Mouse (Mus musculus) limb, embryonic 14.5 days (tissue): ENCODE results near the gene Ifi206. TPM values are rescaled to one million over a fixed set of nuclear protein-coding genes. Genes with fewer than 3 reads are reported as not detected.

Source experiments
- ATAC-seq: fragments of 200-750 bp; cut with Nextera tagmentation; 2 replicates; pipeline ENCODE4 v1.8.0; 2017; ENCODE audit warnings: low read depth, moderate number of reproducible peaks, moderate TSS enrichment; ENCODE audit not compliant: low FRiP score
- DNase-seq: peaks from one replicate; pipeline ENCODE4 v3.0.0-alpha.2; 2015; ENCODE audit warnings: low spot score
- H3K27ac ChIP-seq: fragments of 300-500 bp; sonication (generic); replicated peaks from 2 replicates; pipeline ENCODE4 v1.5.1; 2014; ENCODE audit warnings: low read depth, mild to moderate bottlenecking, low read length, moderate library complexity, mixed read lengths
- H3K27me3 ChIP-seq: fragments of 300-500 bp; sonication (generic); 2 replicates; pipeline ENCODE4 v1.6.1; 2014; ENCODE audit warnings: low read length, mixed read lengths; ENCODE audit not compliant: control insufficient read depth, insufficient read depth
- H3K36me3 ChIP-seq: fragments of 300-500 bp; sonication (generic); 2 replicates; pipeline ENCODE4 v1.6.1; 2014; ENCODE audit warnings: mild to moderate bottlenecking, low read length, moderate library complexity, mixed read lengths; ENCODE audit not compliant: control insufficient read depth, insufficient read depth
- H3K4me1 ChIP-seq: fragments of 300-500 bp; sonication (generic); 2 replicates; pipeline ENCODE4 v1.6.1; 2014; ENCODE audit warnings: antibody characterized with exemption, low read length, mixed read lengths; ENCODE audit not compliant: control insufficient read depth, insufficient read depth
- H3K4me2 ChIP-seq: fragments of 300-500 bp; sonication (generic); replicated peaks from 2 replicates; pipeline ENCODE4 v1.6.1; 2014; ENCODE audit warnings: low read depth, mild to moderate bottlenecking, low read length, moderate library complexity; ENCODE audit not compliant: severe bottlenecking
- H3K4me3 ChIP-seq: fragments of 300-500 bp; sonication (generic); replicated peaks from 2 replicates; pipeline ENCODE4 v1.5.1; 2014; ENCODE audit warnings: low read length
- H3K9ac ChIP-seq: fragments of 300-500 bp; sonication (generic); 2 replicates; pipeline ENCODE4 v1.6.1; 2014; ENCODE audit warnings: mild to moderate bottlenecking, low read depth, low read length, moderate library complexity; ENCODE audit not compliant: severe bottlenecking
- H3K9me3 ChIP-seq: fragments of 300-500 bp; sonication (generic); 2 replicates; pipeline ENCODE4 v1.6.1; 2016; ENCODE audit warnings: low read length; ENCODE audit not compliant: control insufficient read depth
- POLR2A ChIP-seq: fragments of 200-500 bp; IDR thresholded peaks from 2 replicates; pipeline ENCODE4 v1.8.0; 2012; ENCODE audit warnings: inconsistent platforms, mild to moderate bottlenecking, moderate library complexity, borderline replicate concordance; ENCODE audit not compliant: insufficient read depth, insufficient read length; ENCODE audit errors: extremely low read depth
- WGBS: fragments of 180-500 bp; shearing (Covaris S2); extraction: QIAGEN DNeasy Blood & Tissue Kit; methylation state at CpG from one replicate; pipeline ENCODE4 v1.1.7; 2014; 5-methylcytosine and 5-hydroxymethylcytosine counted together
- microRNA-seq: library from miRNA; unstranded; fragments of <30 nt; microRNA quantifications from one replicate; pipeline ENCODE4, GENCODE M21; 2016
- polyA plus RNA-seq, 2 experiments: library from polyadenylated mRNA; depleted of rRNA in 1 of 2; stranded (reverse) in 1 of 2; unstranded in 1 of 2; fragments of >200 nt; fragmentation: Nextera tagmentation in 1 of 2; extraction: Ambion mirVana in 1 of 2; gene quantifications; 2 replicates each; pipeline versions ENCODE4 v1.2.1 to v1.2.3; 2012 to 2014

Ifi206 gene
- polyA plus RNA-seq, 2 experiments = 0.10 to 0.11 TPM

DNA sequence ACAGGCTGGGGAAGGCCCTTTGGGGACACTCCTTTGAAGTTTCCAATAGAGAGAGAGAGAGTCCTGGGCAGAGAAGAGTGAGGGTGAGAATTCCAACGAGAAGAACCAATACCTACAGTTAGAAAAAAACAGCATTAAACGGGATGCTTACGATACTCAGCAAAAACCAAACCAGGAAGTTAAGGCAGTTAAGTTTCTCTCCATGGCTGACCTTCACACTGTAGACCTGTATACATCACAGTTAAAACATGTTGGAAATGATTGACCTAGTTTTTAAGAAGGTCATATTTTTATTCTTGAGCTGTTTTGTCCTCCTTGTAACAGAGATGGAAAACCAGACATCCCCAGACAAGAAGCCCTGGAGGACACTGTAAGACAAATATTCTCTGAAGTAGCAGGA lies 72.3 kb downstream of the Ifi206 start:
- Histone ChIP-seq H3K27ac (no peak overlapping the region), H3K27me3 (no peaks in the 10 kb centered on the region), H3K4me2 (no peak overlapping the region), H3K9ac (no peak overlapping the region), H3K4me3 (no peak overlapping the region), H3K9me3 (no peaks in the 10 kb centered on the region), H3K36me3 (no peaks in the 10 kb centered on the region), H3K4me1 (0 out of 2 replicates have a peak, but pooled peaks cover 2% of the 10 kb centered on the region)
- no peak for TF ChIP-seq POLR2A
- 71% methylated on average over 3 of the region's 3 CpGs for WGBS
- DNase-seq (no peak), ATAC-seq (no peak)

Small RNAs within 50 kb of the gene (microRNA-seq; reads per million reads assigned to microRNA genes)
- not detected for gene Gm44481

Other genes starting within 250 kb of the Ifi206 start
- not detected in 2 replicates for gene Olfr418, start 225.0 kb downstream of the Ifi206 start, polyA plus RNA-seq (2012; rRNA removed)
- gene Olfr418, start 225.0 kb downstream of the Ifi206 start, polyA plus RNA-seq (2014; fragmentation: Nextera tagmentation; extraction: Ambion mirVana) = not detected in 2 replicates
- not detected in 2 replicates for gene Mptx2, start 213.3 kb downstream of the Ifi206 start, polyA plus RNA-seq (2012; rRNA removed)
- not detected in 2 replicates for gene Mptx2, start 213.3 kb downstream of the Ifi206 start, polyA plus RNA-seq (2014; fragmentation: Nextera tagmentation; extraction: Ambion mirVana)
- gene Ackr1, start 157.3 kb downstream of the Ifi206 start, polyA plus RNA-seq (2012; rRNA removed) = 2.1 and 2.2 TPM in 2 replicates
- 1.1 TPM in 2 replicates for gene Ackr1, start 157.3 kb downstream of the Ifi206 start, polyA plus RNA-seq (2014; fragmentation: Nextera tagmentation; extraction: Ambion mirVana)
- gene Aim2, start 140.2 kb downstream of the Ifi206 start, polyA plus RNA-seq (2012; rRNA removed) = 1.1 and 1.8 TPM in 2 replicates
- 0.80 and 1.2 TPM in 2 replicates for gene Aim2, start 140.2 kb downstream of the Ifi206 start, polyA plus RNA-seq (2014; fragmentation: Nextera tagmentation; extraction: Ambion mirVana)
- gene Cadm3, start 123.3 kb downstream of the Ifi206 start, polyA plus RNA-seq (2012; rRNA removed) = 4.7 and 6.1 TPM in 2 replicates
- gene Cadm3, start 123.3 kb downstream of the Ifi206 start, polyA plus RNA-seq (2014; fragmentation: Nextera tagmentation; extraction: Ambion mirVana) = 2.0 and 2.2 TPM in 2 replicates
- gene Ifi214, start 44.9 kb upstream of the Ifi206 start, polyA plus RNA-seq (2012; rRNA removed) = not detected in 2 replicates
- gene Ifi214, start 44.9 kb upstream of the Ifi206 start, polyA plus RNA-seq (2014; fragmentation: Nextera tagmentation; extraction: Ambion mirVana) = not detected in 2 replicates
- 0.04 and 0.10 TPM in 2 replicates for gene Ifi213, start 108.2 kb upstream of the Ifi206 start, polyA plus RNA-seq (2012; rRNA removed)
- gene Ifi213, start 108.2 kb upstream of the Ifi206 start, polyA plus RNA-seq (2014; fragmentation: Nextera tagmentation; extraction: Ambion mirVana) = not detected in 2 replicates
- gene Ifi209, start 139.9 kb upstream of the Ifi206 start, polyA plus RNA-seq (2012; rRNA removed) = 0.14 and 0.15 TPM in 2 replicates
- gene Ifi209, start 139.9 kb upstream of the Ifi206 start, polyA plus RNA-seq (2014; fragmentation: Nextera tagmentation; extraction: Ambion mirVana) = 0.17 and 0.19 TPM in 2 replicates
- 0.03 TPM in 1 of 2 replicates, not detected in the other for gene Ifi208, start 182.6 kb upstream of the Ifi206 start, polyA plus RNA-seq (2012; rRNA removed)
- not detected in 2 replicates for gene Ifi208, start 182.6 kb upstream of the Ifi206 start, polyA plus RNA-seq (2014; fragmentation: Nextera tagmentation; extraction: Ambion mirVana)